Mouse (Mus musculus): Measurements from ENCODE around the gene Pter. TPM values are rescaled to one million over a fixed set of nuclear protein-coding genes. Genes with fewer than 3 reads are reported as not detected.
A peak's percentile ranks its signal among the peaks of the same experiment; 100 is the strongest.

Gene Pter
- polyA plus RNA-seq, 1 experiment from 2014 or later: 16.4 TPM

GRCm38 (mm10) chr2:13010460-13011341, 86.9 kb downstream of the Pter start:
- Histone ChIP-seq H3K4me1 (peaks cover 26% of the 10 kb centered on the region), H3K9me3 (no peaks in the 10 kb centered on the region), H3K4me3 (peak overlapping the region; percentile 53), H3K9ac (peak overlapping the region; percentile 24), H3K27ac (no peak overlapping the region), H3K4me2 (peak overlapping the region; percentile 99), H3K27me3 (peaks cover 47% of the 10 kb centered on the region), H3K36me3 (no peaks in the 10 kb centered on the region)
- ATAC-seq (ENCODE audit: insufficient number of reproducible peaks, low FRiP score, low TSS enrichment, low read depth): 0 out of 2 replicates have a peak, but pooled peaks have one; percentile 44
- WGBS: under 1% methylated on average over 73 of the region's 75 CpGs

GRCm38 (mm10) chr2:13011472-13011871, 87.6 kb downstream of the Pter start, which contains the start of gene C1ql3:
Gene C1ql3 (minus strand): TSS chr2:13011806.
- H3K4me1 ChIP-seq: peaks cover 26% of the 10 kb centered on the region
- H3K36me3 ChIP-seq: no peaks in the 10 kb centered on the region
- ATAC-seq (ENCODE audit: insufficient number of reproducible peaks, low FRiP score, low TSS enrichment, low read depth): no peak
- peaks cover 47% of the 10 kb centered on the region for H3K27me3 ChIP-seq
- H3K4me3 ChIP-seq: peak within 1 kb of the TSS; percentile 53
- H3K9me3 ChIP-seq: no peaks in the 10 kb centered on the region
- H3K9ac ChIP-seq: peak within 1 kb of the TSS; percentile 24
- H3K27ac ChIP-seq: no peak within 1 kb of the TSS
- peak within 1 kb of the TSS; percentile 99 for H3K4me2 ChIP-seq
- WGBS: under 1% methylated on average over 19 of the region's 19 CpGs

- no peak overlapping the region for H3K27ac ChIP-seq
- peaks cover 26% of the 10 kb centered on the region for H3K4me1 ChIP-seq
- H3K36me3 ChIP-seq: no peaks in the 10 kb centered on the region
- peak overlapping the region; percentile 53; the same call in 1 of the 2 replicates for H3K4me3 ChIP-seq
- no peak for ATAC-seq (ENCODE audit: insufficient number of reproducible peaks, low FRiP score, low TSS enrichment, low read depth)
- 33% methylated on average over 3 of the region's 3 CpGs for WGBS
- H3K9ac ChIP-seq: no peak overlapping the region
- no peaks in the 10 kb centered on the region for H3K9me3 ChIP-seq
- peaks cover 47% of the 10 kb centered on the region for H3K27me3 ChIP-seq
- peak overlapping the region; percentile 99; the same call in 1 of the 2 replicates for H3K4me2 ChIP-seq
Measured at GRCm38 (mm10) chr2:13011973-13012372, 88.1 kb downstream of the Pter start.

- Histone ChIP-seq H3K27me3 (peaks cover 5% of the 10 kb centered on the region), H3K9me3 (no peaks in the 10 kb centered on the region), H3K4me3 (no peak overlapping the region), H3K36me3 (no peaks in the 10 kb centered on the region), H3K27ac (no peak overlapping the region), H3K4me1 (no peaks in the 10 kb centered on the region), H3K9ac (no peak overlapping the region), H3K4me2 (no peak overlapping the region)
- no peak for ATAC-seq (ENCODE audit: insufficient number of reproducible peaks, low FRiP score, low TSS enrichment, low read depth)
- 55% methylated on average over 5 of the region's 5 CpGs for WGBS
Measured at GRCm38 (mm10) chr2:13018382-13018781, 94.5 kb downstream of the Pter start.

GRCm38 (mm10) chr2:13018861-13019260, 95.0 kb downstream of the Pter start:
- Histone ChIP-seq H3K36me3 (no peaks in the 10 kb centered on the region), H3K9me3 (no peaks in the 10 kb centered on the region), H3K9ac (no peak overlapping the region), H3K27ac (no peak overlapping the region), H3K4me3 (no peak overlapping the region), H3K4me2 (no peak overlapping the region), H3K27me3 (peaks cover under 1% of the 10 kb centered on the region; the same call in 1 of the 2 replicates), H3K4me1 (no peaks in the 10 kb centered on the region)
- 80% methylated on average over 1 of the region's 1 CpGs for WGBS
- no peak for ATAC-seq (ENCODE audit: insufficient number of reproducible peaks, low FRiP score, low TSS enrichment, low read depth)

- no peaks in the 10 kb centered on the region for H3K9me3 ChIP-seq
- no peaks in the 10 kb centered on the region for H3K4me1 ChIP-seq
- no peak overlapping the region for H3K9ac ChIP-seq
- ATAC-seq (ENCODE audit: insufficient number of reproducible peaks, low FRiP score, low TSS enrichment, low read depth): no peak
- no peaks in the 10 kb centered on the region for H3K27me3 ChIP-seq
- no peak overlapping the region for H3K27ac ChIP-seq
- WGBS: 62% methylated on average over 3 of the region's 3 CpGs
- H3K36me3 ChIP-seq: no peaks in the 10 kb centered on the region
- H3K4me3 ChIP-seq: no peak overlapping the region
- no peak overlapping the region for H3K4me2 ChIP-seq
Measured at GRCm38 (mm10) chr2:13038772-13039171, 114.9 kb downstream of the Pter start.

GRCm38 (mm10) chr2:13039785-13040184, 115.9 kb downstream of the Pter start:
- H3K36me3 ChIP-seq: no peaks in the 10 kb centered on the region
- WGBS: 90% methylated on average over 4 of the region's 4 CpGs
- H3K4me2 ChIP-seq: no peak overlapping the region
- no peaks in the 10 kb centered on the region for H3K4me1 ChIP-seq
- H3K9ac ChIP-seq: no peak overlapping the region
- no peaks in the 10 kb centered on the region for H3K27me3 ChIP-seq
- H3K4me3 ChIP-seq: no peak overlapping the region
- H3K9me3 ChIP-seq: no peaks in the 10 kb centered on the region
- no peak overlapping the region for H3K27ac ChIP-seq
- ATAC-seq (ENCODE audit: insufficient number of reproducible peaks, low FRiP score, low TSS enrichment, low read depth): no peak

- no peak for ATAC-seq (ENCODE audit: insufficient number of reproducible peaks, low FRiP score, low TSS enrichment, low read depth)
Measured at GRCm38 (mm10) chr2:13044555-13044954, 120.7 kb downstream of the Pter start.

GRCm38 (mm10) chr2:13048649-13049048, 124.8 kb downstream of the Pter start:
- H3K36me3 ChIP-seq: no peaks in the 10 kb centered on the region
- H3K4me1 ChIP-seq: no peaks in the 10 kb centered on the region
- no peaks in the 10 kb centered on the region for H3K9me3 ChIP-seq
- H3K4me3 ChIP-seq: no peak overlapping the region
- 87% methylated on average over 6 of the region's 6 CpGs for WGBS
- no peak overlapping the region for H3K27ac ChIP-seq
- no peak overlapping the region for H3K9ac ChIP-seq
- no peaks in the 10 kb centered on the region for H3K27me3 ChIP-seq
- ATAC-seq (ENCODE audit: insufficient number of reproducible peaks, low FRiP score, low TSS enrichment, low read depth): no peak
- H3K4me2 ChIP-seq: no peak overlapping the region

More at GRCm38 (mm10) chr2:13044555-13044954, 120.7 kb downstream of the Pter start:
- WGBS: 96% methylated on average over 4 of the region's 4 CpGs
- Histone ChIP-seq H3K9me3 (no peaks in the 10 kb centered on the region), H3K27ac (no peak overlapping the region), H3K4me1 (no peaks in the 10 kb centered on the region), H3K36me3 (no peaks in the 10 kb centered on the region), H3K4me2 (no peak overlapping the region), H3K27me3 (no peaks in the 10 kb centered on the region), H3K9ac (no peak overlapping the region), H3K4me3 (no peak overlapping the region)

Other genes starting within 250 kb of the Pter start
- gene C1ql3, start 87.8 kb downstream of the Pter start, polyA plus RNA-seq (2015; fragmentation: Nextera tagmentation; extraction: Ambion mirVana): 2.0 and 2.1 TPM in 2 replicates